Mouse (Mus musculus) lung, postnatal 10 days (tissue): ENCODE results near the gene Gtf3a.
"Not testable (repeated sequence)": the region's sequence is repeated elsewhere in the genome, so short reads cannot be mapped to it uniquely, and the experiment has no call there.

ENCODE experiments used
- DNase-seq: peaks from one replicate; pipeline ENCODE4 v3.0.0; 2021

The Gtf3a gene

DNA sequence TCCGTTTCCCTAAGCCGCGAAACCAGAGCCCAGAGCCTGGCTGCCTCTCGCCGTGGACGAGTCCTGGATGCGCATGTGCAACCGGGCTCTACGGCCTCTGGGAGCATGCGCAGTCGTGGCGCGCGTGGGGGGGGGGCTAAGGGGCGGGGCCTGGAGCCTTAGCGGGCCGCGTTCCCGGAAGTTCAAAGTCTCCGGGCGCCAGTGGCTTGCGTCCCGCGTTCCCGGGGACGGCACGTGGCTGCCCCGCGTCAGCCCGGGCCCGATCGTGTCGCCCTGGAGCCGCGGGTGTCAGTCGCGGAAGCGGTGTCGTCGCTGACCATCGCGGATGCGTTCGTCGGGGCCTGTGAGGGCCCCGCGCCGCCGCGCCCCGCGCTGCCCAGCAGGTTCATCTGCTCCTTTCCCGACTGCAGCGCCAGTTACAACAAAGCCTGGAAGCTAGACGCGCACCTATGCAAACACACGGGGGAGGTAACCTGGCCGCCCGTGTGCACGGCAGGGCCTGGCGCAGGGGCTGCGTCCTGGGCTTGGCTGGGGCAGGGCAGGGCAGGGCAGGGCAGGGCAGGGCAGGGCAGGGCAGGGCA lies at the start of gene Gtf3a:
Gene Gtf3a (plus strand): TSS at position 150 of the 581 bp plus-strand sequence.
- peak; percentile 77 for DNase-seq

DNA sequence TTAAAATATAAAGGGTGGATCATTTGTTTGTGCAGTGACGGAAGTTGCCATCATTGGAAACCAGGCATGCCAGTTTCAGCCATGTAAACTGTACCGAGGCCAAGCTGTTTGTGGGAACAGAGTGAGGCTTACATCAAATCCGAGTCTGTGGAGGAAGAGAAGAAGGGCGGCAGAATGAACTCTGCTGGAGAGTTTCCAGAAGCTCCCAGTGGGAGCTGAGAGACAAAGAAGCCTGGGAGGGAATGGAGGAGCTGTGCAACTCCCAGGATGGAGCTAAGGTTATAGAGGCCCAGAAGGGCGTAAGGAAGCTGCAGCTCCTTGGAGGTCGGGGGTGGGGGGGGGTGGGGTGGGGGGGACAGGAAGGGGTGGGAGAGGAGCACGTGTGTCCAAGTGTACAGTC lies 48.1 kb upstream of the Gtf3a start:
- DNase-seq = peak; percentile 45

DNA sequence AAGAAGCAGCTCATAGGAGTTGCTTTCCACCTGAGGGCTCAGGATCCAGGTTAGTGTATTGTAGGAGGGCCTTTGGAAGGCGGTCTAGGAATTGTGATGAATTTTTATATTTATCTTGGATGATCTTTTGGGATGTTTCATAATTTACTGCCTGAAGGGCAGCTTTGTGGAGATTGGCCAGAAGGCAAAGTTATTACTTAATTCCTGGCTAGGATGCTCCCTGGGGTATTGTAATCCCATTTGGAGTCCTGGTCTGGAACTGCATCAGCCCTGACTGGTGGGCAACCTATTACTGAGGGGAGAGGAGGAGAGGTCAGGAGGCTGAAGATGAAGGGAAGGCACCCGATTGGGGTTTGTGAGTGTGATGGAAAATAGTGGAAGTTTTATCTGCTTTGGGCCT lies 47.0 kb upstream of the Gtf3a start:
- DNase-seq = no peak

DNA sequence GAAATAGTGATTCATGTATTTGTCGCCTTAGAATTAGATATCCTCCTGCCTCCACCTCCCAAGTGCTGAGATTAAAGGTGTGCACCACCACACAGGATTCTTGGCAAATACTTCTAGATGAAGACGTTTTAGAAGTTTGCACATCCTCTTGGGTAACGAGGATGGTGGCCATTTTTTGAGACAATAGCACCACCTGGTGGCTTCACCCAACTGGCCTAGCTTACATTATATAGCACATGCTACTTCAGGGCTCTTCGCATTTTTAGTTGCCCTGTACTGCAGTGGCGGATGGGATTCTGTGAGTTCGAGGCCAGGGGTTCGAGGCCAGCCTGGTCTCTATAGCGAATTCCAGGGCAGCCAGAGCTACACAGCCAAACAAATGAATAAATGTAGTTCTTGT lies 44.1 kb upstream of the Gtf3a start:
- DNase-seq = peak; percentile 88

DNA sequence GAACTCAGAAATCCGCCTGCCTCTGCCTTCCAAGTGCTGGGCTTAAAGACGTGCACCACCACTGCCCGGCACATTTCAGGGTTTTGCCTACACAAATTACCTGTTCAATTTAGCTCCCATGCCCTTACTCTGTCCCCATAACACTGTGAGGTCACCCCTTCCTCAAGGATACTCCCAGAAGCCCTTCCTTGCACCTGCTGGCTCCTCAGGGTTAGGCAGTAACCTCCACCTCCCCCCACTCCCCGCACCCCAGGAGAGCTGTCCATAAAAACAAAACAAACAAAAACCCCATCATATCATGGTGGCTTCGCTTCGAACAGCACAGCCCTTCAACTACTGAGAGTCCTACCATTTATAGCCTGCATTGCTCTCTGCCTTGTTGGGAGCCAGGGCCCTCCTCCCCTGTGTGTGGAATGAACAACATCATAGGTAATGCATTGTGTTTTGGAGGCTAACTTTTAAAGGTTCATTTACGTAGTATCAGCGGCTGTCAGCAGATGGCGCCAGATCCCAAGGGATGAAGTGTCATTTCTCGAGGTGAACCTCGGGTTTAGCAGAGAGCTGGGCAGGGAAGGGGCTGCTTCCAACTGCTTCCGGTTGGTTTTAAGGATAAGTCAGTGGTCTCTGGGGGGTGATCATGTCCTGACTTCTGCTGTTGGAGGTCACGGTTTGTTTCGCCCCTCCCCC lies 42.8 kb upstream of the Gtf3a start:
- peak; percentile 84 for DNase-seq

DNA sequence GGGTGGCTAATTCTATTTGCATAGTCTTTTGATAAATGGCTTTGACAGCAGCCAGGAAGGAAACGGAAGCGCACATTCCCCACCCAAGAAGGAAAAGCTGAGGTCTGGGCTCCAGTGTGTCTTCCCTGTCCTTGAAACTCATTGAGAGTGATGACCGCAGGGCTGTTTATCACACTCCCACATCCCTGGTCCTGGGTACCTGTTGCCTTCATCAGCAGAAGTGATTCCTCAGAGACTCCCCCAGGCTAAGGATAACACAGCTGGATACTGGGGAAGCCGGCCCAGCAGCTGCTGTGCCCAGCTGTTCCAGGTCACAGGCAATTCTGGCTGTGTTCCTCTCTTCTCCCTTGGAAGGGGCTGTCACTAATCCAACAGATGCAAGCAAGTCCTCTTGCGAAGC lies 40.9 kb upstream of the Gtf3a start:
- DNase-seq = peak; percentile 39

DNA sequence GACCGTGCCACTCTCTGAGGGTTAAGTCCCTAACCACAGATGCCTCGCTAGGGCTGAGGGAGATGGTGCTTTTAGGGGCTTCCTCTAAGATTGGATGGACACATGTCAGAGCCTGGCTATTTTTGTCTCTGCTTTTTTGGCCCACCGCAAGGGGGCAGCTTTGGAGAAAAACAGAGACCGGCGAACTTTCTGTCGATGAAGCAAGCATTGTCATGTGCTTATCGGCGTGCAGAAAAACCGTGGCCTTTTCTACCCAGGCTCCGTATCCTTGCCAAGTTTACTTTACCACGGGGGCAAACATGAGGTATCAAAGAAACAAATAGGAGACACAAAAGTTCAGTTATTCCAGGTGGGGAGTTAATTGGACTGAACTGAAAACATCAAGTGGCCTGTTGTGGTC lies 39.8 kb upstream of the Gtf3a start:
- peak; percentile 21 for DNase-seq

DNA sequence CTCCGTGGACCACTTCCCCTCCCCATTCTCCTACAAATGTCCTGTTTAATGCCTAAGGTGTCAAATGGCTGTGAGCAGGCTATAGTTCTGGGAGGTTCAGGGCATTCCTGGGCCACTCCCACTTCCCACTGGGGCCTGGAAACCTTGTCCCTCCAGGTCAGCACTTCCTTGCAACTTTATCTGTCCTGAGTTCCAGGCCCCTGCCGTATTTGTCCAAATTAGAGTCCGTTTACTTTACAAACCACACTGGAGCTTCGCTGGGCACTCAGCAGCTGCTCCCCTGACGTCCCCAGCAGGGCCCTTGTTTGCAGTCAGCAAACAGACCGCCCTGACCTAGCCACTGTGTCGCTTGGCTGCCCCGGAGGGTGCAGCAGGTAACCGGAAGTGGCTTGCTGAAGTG lies 36.3 kb upstream of the Gtf3a start:
- DNase-seq = peak; percentile 31

DNA sequence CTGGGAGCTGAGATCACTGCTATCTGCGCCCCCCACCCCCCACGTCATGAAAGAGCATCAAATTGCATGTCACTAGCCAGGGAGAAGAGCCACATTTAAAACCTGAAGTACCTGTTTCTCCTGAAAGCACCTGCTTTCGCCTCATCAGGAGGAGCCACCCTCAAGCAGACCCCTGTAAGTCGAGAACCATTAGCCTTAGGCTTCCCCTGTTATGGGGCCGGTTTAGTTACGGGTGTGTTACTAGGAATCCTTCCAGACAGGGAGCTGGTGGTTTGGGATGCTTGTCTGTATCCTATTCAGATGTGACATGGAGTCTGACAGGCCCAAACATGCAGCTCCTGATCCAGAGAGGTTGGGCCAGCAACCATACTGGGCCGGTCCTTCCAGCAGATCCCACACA lies 35.1 kb upstream of the Gtf3a start:
- no peak for DNase-seq

DNA sequence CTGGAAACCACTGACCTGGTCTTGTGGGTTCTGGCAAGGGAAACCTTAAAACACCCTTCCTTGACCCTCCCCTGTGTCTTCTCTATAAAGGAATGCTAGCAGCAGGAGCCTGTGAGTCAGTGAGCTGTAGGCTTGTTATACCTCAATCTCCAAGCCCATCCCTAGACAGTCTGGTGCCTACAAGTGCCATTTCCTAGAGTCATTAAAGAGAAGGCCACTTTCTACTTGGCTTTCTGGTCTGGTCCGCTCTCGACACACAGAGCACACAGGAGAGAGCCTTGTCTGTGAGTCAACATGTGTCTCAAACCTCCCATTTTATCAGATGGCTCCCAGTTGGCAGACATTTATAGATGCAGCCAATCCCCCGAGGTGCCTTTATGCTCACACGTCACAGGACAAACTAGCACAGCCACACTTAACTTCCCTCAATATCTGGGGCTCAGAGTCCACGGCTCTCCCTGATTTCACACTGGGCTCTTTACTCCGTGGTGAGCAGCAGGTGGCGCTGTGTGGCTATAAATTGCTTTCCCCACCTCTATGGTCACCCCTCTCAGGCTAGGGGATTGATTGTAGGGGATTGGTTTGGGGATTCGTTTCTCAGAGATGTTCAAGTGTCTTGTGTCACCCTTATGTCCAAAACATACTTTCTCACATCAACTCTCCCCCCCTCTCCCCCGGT lies 34.2 kb upstream of the Gtf3a start:
- DNase-seq = peak; percentile 70

DNA sequence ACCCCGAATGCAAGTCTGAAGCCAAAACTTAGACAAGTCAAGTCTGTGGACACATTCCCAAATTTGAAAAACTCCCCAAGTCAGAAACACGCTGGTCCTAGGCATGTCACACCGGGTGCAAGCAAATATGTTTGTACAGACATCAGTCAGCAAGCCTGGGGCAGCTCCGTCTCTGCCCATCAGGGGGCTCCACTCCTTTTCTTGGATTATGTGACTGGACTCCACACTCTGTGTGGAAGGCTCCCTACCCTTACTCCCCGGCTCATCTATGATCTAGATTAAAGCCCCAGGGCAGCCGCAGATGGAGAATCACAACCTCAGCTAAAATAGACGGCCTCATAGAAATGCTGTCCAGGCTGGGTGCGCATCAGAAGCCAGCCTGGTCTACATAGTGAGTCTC lies 32.2 kb upstream of the Gtf3a start:
- DNase-seq = no peak

DNA sequence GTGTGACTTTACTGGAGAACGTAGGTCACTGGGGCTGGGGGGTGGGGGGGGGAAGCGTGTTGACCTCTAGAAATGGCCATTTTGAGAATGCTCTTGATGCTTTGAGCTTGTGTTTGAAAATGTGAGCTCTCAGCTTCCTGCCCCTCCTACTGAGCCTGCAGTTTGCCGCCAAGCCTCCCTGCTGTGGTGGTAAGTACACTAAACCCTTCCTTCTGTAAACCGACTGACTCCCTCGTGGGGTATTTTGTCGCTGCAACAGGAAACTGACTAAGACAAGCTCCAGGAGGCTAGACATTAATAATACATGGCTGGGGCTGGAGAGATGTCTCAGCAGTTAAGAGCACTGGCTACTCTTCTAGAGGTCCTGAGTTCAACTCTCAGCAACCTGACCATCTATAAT lies 31.7 kb upstream of the Gtf3a start:
- DNase-seq = no peak

DNA sequence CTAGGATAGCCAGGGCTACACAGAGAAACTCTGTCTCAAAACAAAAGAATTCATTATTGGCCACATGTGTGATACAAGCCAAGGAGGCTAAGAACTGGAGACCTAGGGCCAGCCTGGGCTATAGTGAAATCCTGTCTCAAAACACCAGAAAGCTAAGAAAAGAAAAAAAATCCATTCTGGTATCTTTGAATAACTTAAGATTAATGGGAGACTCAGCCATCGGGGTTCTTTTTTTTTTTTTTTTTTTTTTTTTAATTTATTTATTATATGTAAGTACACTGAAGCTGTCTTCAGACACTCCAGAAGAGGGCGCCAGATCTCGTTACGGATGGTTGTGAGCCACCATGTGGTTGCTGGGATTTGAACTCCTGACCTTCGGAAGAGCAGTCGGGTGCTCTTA lies 31.1 kb upstream of the Gtf3a start:
- DNase-seq = not testable (repeated sequence)

DNA sequence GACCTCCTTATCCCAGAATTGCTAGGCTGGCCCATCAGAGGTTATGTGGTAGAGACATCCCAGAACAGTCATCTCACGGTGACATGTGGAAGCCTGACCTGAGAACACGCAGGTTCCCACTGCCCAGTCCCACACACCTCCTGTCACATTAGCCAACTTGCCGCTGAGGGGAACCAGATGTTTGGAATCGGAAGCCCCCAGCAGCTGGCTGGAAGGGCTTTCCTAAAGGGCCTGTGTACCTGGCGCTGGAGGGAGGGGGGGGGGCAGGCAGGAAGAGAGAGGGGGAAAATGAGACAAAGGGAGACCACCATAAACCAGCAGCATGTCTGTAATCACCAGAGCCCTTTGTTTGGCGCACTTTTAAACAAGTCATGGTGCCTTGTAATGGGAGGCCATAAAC lies 28.6 kb upstream of the Gtf3a start:
- no peak for DNase-seq

DNA sequence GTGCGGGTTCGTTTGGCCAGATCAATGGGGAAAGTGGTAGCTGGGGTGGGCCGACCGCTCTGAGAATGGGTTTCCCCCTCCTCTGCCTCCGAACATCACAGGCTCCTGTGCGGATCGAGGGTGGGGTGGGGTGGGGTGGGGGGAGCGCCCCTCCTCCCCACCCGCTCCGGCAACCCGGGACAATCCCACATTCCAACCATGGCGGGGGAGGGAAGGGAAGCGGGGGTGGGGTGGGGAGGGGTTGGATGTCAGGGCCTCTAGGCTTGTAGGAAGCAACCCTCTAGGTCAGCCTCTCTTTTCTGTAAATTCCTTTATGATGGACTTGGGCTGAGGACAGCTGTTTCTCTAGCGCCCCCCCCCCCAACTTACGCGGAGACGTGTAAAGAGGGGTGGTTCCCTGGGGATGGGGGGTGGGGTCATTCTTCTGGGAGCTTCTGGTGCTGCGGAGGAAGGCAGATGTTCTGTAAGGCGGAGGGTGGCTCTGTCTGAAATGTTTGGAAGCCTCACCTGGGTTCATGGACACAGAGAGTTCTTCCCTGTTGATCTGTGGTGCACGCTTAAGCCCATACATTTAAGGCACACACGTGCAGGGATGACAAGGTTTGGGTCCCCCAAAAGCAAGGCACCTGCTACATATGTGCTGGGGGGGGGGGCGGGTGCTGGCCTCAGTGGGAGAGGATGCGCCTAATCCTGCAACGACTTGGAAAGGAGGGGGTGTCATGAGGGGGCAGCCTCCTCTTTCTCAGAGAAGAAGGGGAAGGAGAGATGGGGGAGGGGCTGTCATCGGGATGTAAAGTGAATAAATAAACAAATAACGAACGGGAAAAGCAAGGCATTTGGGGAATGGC lies 27.9 kb upstream of the Gtf3a start:
- DNase-seq = no peak

DNA sequence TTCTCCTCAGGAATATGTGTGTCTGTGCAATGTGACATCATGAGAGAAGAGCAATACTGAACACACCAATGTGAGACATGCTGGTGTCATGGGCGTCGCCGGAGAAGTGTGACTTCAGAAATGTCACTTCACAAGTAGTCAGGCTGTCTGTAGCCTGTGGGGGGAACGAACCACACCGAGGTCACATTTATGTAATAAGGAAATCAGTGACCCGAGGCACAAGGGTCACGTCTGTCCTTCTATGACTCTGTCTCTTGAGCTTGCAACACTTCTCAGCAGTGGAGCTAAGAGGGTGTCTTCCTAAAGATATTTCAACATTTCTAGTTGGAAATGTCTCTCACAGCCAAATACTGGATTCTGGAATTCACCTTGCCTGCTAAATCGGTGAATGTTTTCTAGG lies 27.2 kb upstream of the Gtf3a start:
- no peak for DNase-seq

DNA sequence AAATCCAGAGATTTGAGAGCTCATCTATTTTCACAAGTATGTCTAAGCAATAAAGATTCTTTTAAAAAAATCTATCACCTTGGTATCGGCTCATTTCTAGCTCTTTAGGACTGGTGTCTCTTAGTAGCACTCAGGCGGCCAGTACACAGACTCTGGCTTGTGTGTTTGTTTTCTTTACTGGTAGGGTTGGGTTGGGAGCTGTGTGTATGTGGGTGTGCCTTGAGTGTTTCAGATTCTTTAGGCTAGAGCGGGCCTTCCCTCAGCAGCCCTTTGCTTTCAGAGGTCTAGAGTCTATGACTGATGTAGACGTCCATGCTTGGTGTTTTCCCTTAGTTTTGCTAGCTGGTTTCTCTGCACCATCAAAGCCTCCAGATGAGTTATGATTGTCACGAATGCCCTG lies 24.9 kb upstream of the Gtf3a start:
- no peak for DNase-seq

DNA sequence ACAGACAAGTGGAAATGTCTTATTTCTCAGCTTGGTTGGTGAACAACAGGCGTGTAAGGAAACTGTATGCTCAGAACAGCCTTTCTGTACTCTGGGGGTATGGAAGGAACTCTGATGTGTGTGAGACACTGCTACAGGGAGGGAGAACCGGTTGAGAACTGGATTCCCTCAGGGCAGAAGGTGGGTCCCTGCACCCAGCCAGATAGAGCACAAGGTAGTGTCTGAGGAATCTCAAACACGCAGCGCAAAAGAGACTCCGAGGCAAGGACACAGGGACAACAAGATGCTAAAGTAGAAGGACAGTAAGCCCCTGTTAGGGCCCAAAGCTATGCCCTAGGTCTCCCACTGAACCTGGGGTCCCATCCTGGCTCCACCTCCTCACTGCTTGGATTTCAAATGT lies 21.8 kb upstream of the Gtf3a start:
- no peak for DNase-seq

DNA sequence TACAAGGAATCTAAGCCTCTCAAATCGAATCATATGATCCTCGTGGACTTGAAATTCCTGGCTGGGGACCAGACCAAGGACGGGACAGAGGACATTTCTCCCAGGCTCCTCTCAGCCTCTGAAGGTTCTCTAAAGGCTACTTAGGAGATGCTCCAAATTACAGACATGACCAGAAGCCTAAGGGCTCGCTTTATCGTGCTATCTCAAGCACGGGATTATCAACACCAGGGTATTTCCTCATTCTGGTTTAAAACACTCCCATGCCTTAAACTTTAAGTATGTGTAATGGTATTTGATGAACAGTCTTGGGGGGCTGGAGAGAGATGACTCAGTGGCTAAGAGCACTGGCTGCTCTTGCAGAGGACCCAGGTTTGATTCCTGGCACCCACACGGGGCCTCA lies 17.0 kb upstream of the Gtf3a start:
- DNase-seq = no peak

DNA sequence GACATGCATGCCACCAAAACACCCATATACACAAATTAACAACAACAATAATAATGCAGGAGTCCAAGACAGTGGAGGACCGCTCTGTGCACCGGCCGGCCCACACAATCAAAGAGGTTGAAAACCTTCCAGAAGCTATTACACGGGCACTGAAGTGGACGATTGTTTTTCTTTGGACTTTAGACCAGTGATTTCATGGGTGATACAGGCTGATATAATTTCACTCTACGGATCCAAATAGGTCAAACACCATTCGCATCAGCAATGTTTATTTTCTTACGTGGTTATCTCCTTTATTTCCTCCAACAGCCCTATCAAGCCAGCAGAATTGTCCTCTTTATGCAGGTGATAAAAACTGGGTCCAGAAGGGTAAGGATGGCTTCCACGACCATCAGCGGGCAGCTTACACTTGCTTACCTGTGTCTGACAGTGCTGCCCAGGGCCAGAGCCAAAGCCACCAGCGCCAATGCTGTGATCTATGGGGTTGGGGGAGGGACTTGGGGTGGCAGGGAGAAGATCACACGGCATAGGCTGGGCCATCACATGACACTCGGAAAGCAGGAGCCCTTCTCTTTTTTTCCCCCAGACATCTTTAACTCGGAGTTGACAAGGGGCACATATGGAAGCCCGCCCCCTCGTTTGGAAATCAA lies 16.4 kb upstream of the Gtf3a start:
- no peak for DNase-seq

DNA sequence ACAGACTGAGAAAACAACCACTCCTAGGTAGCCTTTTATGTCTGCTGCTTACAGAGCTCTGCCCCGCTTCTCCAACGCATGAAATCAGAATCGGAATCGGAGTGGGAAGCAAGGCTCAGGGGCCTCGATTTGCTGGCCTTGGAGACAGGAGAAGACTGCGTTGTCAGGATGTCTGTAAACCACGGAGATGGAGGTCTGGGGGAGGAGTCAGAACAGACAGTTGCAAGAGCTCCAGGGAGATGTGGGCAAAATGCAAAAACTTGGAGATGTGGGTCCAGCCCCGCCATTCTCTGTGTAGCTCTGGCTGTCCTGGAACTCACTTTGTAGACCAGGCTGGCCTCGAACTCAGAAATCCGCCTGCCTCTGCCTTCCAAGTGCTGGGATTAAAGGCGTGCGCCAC lies 15.0 kb upstream of the Gtf3a start:
- DNase-seq = no peak

DNA sequence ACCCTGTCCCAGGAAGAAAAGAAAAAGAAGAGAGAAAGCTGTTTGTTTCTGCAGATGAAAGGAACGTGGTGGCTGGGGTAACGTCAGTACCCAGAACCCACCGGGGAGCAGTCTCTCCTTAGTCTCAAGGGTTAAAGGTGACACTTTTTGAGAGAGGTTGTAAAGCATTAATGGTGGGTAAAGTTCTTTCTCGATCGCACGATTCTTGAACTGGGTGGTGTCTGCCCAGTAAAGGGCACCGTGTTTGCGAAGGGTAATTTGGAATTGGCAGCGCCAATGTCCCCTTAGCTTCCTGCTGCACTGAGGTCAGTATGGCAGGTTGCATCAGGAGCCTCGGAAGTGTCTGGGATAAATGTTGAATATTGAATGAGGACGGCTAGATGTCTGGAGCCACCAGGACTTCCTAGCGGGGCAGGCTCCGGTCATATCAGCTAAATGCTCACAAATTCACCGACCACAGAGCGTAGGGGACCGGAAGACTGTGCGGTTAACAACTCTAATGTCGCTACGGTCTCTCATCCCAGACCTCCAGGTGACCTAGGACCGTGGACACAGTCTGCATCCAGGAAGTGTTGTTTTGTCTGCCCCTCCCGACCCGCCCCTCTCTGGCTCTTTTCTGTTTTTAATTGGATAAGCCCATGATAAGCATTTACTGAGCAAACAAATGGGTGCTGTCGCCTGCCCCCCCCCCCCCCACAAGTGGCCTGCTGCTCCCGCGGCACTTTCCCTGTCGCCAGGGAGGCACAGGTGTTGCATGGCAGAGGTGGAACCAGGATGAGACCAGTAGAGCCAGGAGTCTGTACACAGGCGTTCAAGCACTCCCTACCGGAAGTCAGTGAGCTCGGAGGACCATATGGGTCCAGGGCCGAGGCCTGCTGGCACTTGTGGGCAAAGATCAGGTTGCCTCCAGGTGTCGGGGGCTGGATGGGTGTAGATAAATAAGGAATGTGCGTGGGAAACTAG lies 10.6 kb upstream of the Gtf3a start:
- DNase-seq = no peak
